Mouse (Mus musculus) CH12.LX (cell line): ENCODE results near the gene Greb1. TPM values are rescaled to one million over a fixed set of nuclear protein-coding genes. Genes with fewer than 3 reads are reported as not detected.

Experiments used
- DNase-seq: peaks from one replicate; pipeline ENCODE4 v3.0.0-alpha.2; 2013; ENCODE audit errors: extremely low read depth
- H3K27ac ChIP-seq: 2 replicates; pipeline ENCODE4 v1.5.1; 2012; ENCODE audit warnings: low read depth, mild to moderate bottlenecking, control low read depth, moderate library complexity; ENCODE audit not compliant: insufficient read depth
- H3K27me3 ChIP-seq: replicated peaks from 2 replicates; pipeline ENCODE3; 2012; ENCODE audit warnings: inconsistent platforms
- H3K36me3 ChIP-seq, 2 experiments: replicated peaks in 1 of 2; 2 replicates each; pipeline versions ENCODE3 to v1.6.1; 2012; ENCODE audit warnings: inconsistent platforms in 1 of 2, low read length in 1 of 2, mild to moderate bottlenecking in 1 of 2, mixed read lengths in 1 of 2, moderate library complexity in 1 of 2; ENCODE audit not compliant: control insufficient read depth in 1 of 2, insufficient read depth in 1 of 2
- H3K4me1 ChIP-seq, 2 experiments: 2 replicates each; pipeline ENCODE4 v1.6.1; 2012; ENCODE audit warnings: inconsistent platforms in 1 of 2, moderate library complexity in 1 of 2; ENCODE audit not compliant: insufficient read depth in 2 of 2, control insufficient read depth in 1 of 2
- H3K4me2 ChIP-seq: 2 replicates; pipeline ENCODE4 v1.6.1; 2012; ENCODE audit warnings: low read depth, mild to moderate bottlenecking, control low read depth; ENCODE audit not compliant: poor library complexity, insufficient read depth, severe bottlenecking
- H3K4me3 ChIP-seq, 3 experiments: fragments of 150-350 bp in 1 of 3; sonication (generic) in 1 of 3; replicated peaks in 1 of 3; 2 replicates each; pipeline versions ENCODE3 to v1.5.1; 2011 to 2012; ENCODE audit warnings: low read depth in 2 of 3, low read length in 2 of 3, mild to moderate bottlenecking in 2 of 3, moderate library complexity in 2 of 3, control low read depth in 1 of 3, improper control_type of control experiment in 1 of 3, inconsistent platforms in 1 of 3, mixed read lengths in 1 of 3; ENCODE audit not compliant: poor library complexity in 1 of 3
- H3K79me2 ChIP-seq: replicated peaks from 2 replicates; pipeline ENCODE4 v1.6.1; 2012; ENCODE audit warnings: mild to moderate bottlenecking, moderate library complexity; ENCODE audit not compliant: control insufficient read depth, poor library complexity, insufficient read depth, severe bottlenecking; ENCODE audit errors: extremely low read depth
- H3K9ac ChIP-seq: 2 replicates; pipeline ENCODE4 v1.6.1; 2012; ENCODE audit warnings: low read depth, mild to moderate bottlenecking, control low read depth, moderate library complexity; ENCODE audit not compliant: insufficient read depth
- H3K9me3 ChIP-seq: replicated peaks from 2 replicates; pipeline ENCODE3; 2012; ENCODE audit warnings: low read length, inconsistent platforms, mixed read lengths
- CHD1 ChIP-seq: IDR thresholded peaks from 2 replicates; pipeline ENCODE4 v1.6.1; 2012; ENCODE audit warnings: low read depth, low read length, improper control_type of control experiment, inconsistent platforms
- CTCF ChIP-seq, 2 experiments: IDR thresholded peaks in 1 of 2; conservative IDR thresholded peaks in 1 of 2; 2 replicates each; pipeline ENCODE4 v1.5.1; 2011 to 2012; ENCODE audit warnings: low read depth in 2 of 2, low read length in 2 of 2, improper control_type of control experiment in 1 of 2, inconsistent platforms in 1 of 2, mild to moderate bottlenecking in 1 of 2, moderate library complexity in 1 of 2
- EP300 ChIP-seq: IDR thresholded peaks from 2 replicates; pipeline ENCODE4 v1.6.1; 2011; ENCODE audit warnings: low read length, improper control_type of control experiment
- IRF4 ChIP-seq: IDR thresholded peaks from 2 replicates; pipeline ENCODE4 v1.6.1; 2014; ENCODE audit warnings: low read depth, mild to moderate bottlenecking, inconsistent platforms, low read length, improper control_type of control experiment
- MAFK ChIP-seq: IDR thresholded peaks from 2 replicates; pipeline ENCODE4 v1.6.1; 2011; ENCODE audit warnings: low read length, improper control_type of control experiment; ENCODE audit not compliant: insufficient replicate concordance
- MEF2A ChIP-seq: IDR thresholded peaks from 2 replicates; pipeline ENCODE4 v1.6.1; 2014; ENCODE audit warnings: low read depth, mild to moderate bottlenecking, inconsistent platforms, low read length, improper control_type of control experiment, borderline replicate concordance
- MYC ChIP-seq: IDR thresholded peaks from 2 replicates; pipeline ENCODE4 v1.6.1; 2011; ENCODE audit warnings: low read depth, mild to moderate bottlenecking, improper control_type of control experiment, low read length
- NRF1 ChIP-seq: IDR thresholded peaks from 2 replicates; pipeline ENCODE4 v1.6.1; 2014; ENCODE audit warnings: low read depth, mild to moderate bottlenecking, inconsistent platforms, low read length, improper control_type of control experiment, moderate library complexity
- PAX5 ChIP-seq: IDR thresholded peaks from 2 replicates; pipeline ENCODE4 v1.6.1; 2012; ENCODE audit warnings: low read length, inconsistent platforms, mixed read lengths
- POLR2AphosphoS2 ChIP-seq: IDR thresholded peaks from 2 replicates; pipeline ENCODE4 v1.6.1; 2011; ENCODE audit warnings: low read depth, low read length, improper control_type of control experiment
- RAD21 ChIP-seq: IDR thresholded peaks from 2 replicates; pipeline ENCODE4 v1.6.1; 2011; ENCODE audit warnings: low read depth, mild to moderate bottlenecking, low read length, improper control_type of control experiment, moderate library complexity
- SIN3A ChIP-seq: IDR thresholded peaks from 2 replicates; pipeline ENCODE4 v1.6.1; 2012; ENCODE audit warnings: low read length, improper control_type of control experiment, inconsistent platforms
- SMC3 ChIP-seq: IDR thresholded peaks from 2 replicates; pipeline ENCODE4 v1.6.1; 2011; ENCODE audit warnings: low read depth, low read length, improper control_type of control experiment
- TCF12 ChIP-seq: IDR thresholded peaks from 2 replicates; pipeline ENCODE4 v1.6.1; 2014; ENCODE audit warnings: low read depth, mild to moderate bottlenecking, inconsistent platforms, low read length, improper control_type of control experiment
- UBTF ChIP-seq: IDR thresholded peaks from 2 replicates; pipeline ENCODE4 v1.6.1; 2012; ENCODE audit warnings: low read depth, mild to moderate bottlenecking, inconsistent platforms, low read length, improper control_type of control experiment, moderate library complexity
- USF1 ChIP-seq: IDR thresholded peaks from 2 replicates; pipeline ENCODE4 v1.6.1; 2014; ENCODE audit warnings: low read depth, mild to moderate bottlenecking, inconsistent platforms, low read length, improper control_type of control experiment
- ZC3H11A ChIP-seq: IDR thresholded peaks from 2 replicates; pipeline ENCODE4 v1.6.1; 2012; ENCODE audit warnings: low read depth, mild to moderate bottlenecking, inconsistent platforms, low read length, improper control_type of control experiment
- ZKSCAN1 ChIP-seq: IDR thresholded peaks from 2 replicates; pipeline ENCODE4 v1.6.1; 2012; ENCODE audit warnings: low read depth, inconsistent platforms, low read length, improper control_type of control experiment, borderline replicate concordance
- ZNF384 ChIP-seq: IDR thresholded peaks from 2 replicates; pipeline ENCODE4 v1.6.1; 2012; ENCODE audit warnings: low read depth, low read length, improper control_type of control experiment, inconsistent platforms
- dilution Hi-C: fragments of 300-500 bp; cut with MboI; formaldehyde crosslinking; loops from 2 replicates; pipeline ENCODE4 v1.14.3; 2020; ENCODE audit warnings: low sequenced_read_pairs; ENCODE audit not compliant: extremely low pct_unique_long_range_greater_than_20kb, extremely low pct_ligation_motif_present
- in situ Hi-C: fragments of 300-500 bp; cut with MboI; formaldehyde crosslinking; loops from 3 replicates; pipeline ENCODE4 v1.14.3; 2019; ENCODE audit warnings: low sequenced_read_pairs, low pct_ligation_motif_present, low pct_unique_long_range_greater_than_20kb, mixed read lengths
- polyA plus RNA-seq: library from polyadenylated mRNA; unstranded; fragments of >175 nt; gene quantifications from 2 replicates; pipeline ENCODE4 v1.2.1, GENCODE M21; 2012; ENCODE audit warnings: low read depth; ENCODE audit not compliant: insufficient read length
- total RNA-seq, 2 experiments: library from RNA; depleted of rRNA; stranded (reverse); fragments of 300-350 nt in 1 of 2; fragments of >200 nt in 1 of 2; gene quantifications; 2 replicates each; pipeline ENCODE4 v1.2.3; 2012 to 2014

Gene Greb1
- total and polyA plus RNA-seq, 3 experiments = not detected

DNA sequence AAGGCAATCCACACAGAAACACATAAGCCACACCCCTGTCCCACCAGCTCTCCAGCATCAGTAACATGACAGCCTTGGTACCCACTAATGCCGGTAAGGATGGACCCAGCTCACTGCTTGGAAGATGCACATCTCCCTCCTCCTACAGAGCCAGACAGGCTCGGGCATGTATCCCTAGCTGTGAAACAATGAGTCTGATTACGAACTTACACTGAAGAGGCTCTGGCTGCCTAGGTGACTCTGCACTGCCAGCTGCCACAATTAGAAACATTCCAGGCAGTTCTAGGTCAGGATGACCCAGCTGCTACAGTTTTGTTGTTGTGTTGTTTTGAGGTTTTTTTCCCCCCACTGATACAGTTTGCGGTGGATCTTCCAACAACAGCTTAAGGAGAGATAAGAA is 40.4 kb downstream of the Greb1 start:
- TF ChIP-seq POLR2AphosphoS2 = no peak
- TF ChIP-seq USF1 = no peak
- TF ChIP-seq MYC = no peak
- no peak for TF ChIP-seq MEF2A
- TF ChIP-seq IRF4 = no peak
- TF ChIP-seq CTCF (conservative IDR thresholded peaks at IDR 0.05 in 1 of 2, IDR thresholded peaks at IDR 0.05 in 1 of 2; ENCODE audit: low read depth in 2 of 2, low read length in 2 of 2) = no peak
- TF ChIP-seq ZC3H11A = no peak
- no peak for TF ChIP-seq EP300
- no peak for TF ChIP-seq ZKSCAN1
- no peak for TF ChIP-seq SIN3A
- no peak overlapping the region for H3K4me3 ChIP-seq
- dilution Hi-C loops = no loop called here
- no peaks in the 10 kb centered on the region for H3K36me3 ChIP-seq
- in situ Hi-C loops = no loop called here
- H3K4me2 ChIP-seq = no peak overlapping the region
- H3K79me2 ChIP-seq = no peaks in the 10 kb centered on the region
- no peaks in the 10 kb centered on the region for H3K9me3 ChIP-seq
- DNase-seq = no peak
- peaks cover 8 to 17% of the 10 kb centered on the region in 2 experiments for H3K4me1 ChIP-seq
- H3K9ac ChIP-seq = no peak overlapping the region
- no peak overlapping the region for H3K27ac ChIP-seq
- no peaks in the 10 kb centered on the region for H3K27me3 ChIP-seq

DNA sequence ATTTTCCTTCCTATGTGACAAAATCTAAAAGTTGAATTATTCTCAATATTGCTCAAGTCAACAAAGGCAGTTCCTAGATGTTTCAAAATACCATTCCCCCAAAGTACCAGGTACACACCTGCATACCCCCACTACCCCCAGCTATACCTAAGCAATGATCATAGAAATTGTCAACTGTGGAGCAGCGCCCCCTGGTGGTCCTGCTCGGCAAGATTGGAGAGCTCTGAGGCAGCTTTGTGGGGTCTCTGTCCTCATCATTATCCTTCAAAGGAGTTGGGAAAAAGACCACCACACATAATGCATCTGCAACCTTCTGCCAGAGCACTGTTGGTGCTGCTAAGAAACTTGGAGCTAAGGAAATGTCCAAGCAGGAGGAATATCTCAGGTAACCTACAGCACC is 46.4 kb downstream of the Greb1 start:
- Histone ChIP-seq H3K9me3 (no peaks in the 10 kb centered on the region), H3K27me3 (no peaks in the 10 kb centered on the region), H3K9ac (no peak overlapping the region), H3K4me1 (peaks cover 0 to 7% of the 10 kb centered on the region in 2 experiments; a peak in 2 of 4 replicates), H3K4me3 (no peak overlapping the region), H3K79me2 (no peaks in the 10 kb centered on the region), H3K27ac (no peak overlapping the region), H3K4me2 (no peak overlapping the region), H3K36me3 (no peaks in the 10 kb centered on the region)
- TF ChIP-seq CHD1 (no peak), ZNF384 (no peak), SMC3 (peak; percentile 75), NRF1 (no peak), CTCF (conservative IDR thresholded peaks at IDR 0.05 in 1 of 2, IDR thresholded peaks at IDR 0.05 in 1 of 2; ENCODE audit: low read depth in 2 of 2, low read length in 2 of 2) (peak; percentile 81 to 82), RAD21 (peak; percentile 56), TCF12 (no peak), UBTF (no peak), PAX5 (no peak), MAFK (no peak)
- DNase-seq = peak; percentile 28
- in situ Hi-C loops = no loop called here
- dilution Hi-C loops = no loop called here
